Mouse (Mus musculus) erythroblast, embryonic 14.5 days (primary cell): ENCODE results near the gene Dnah3. TPM values are rescaled to one million over a fixed set of nuclear protein-coding genes. Genes with fewer than 3 reads are reported as not detected.

Source experiments
- H3K27me3 ChIP-seq: 2 replicates; pipeline ENCODE4 v1.6.1; 2012; ENCODE audit warnings: inconsistent platforms; ENCODE audit not compliant: control insufficient read depth
- H3K36me3 ChIP-seq: 2 replicates; pipeline ENCODE4 v1.6.1; 2012; ENCODE audit warnings: mild to moderate bottlenecking, inconsistent platforms; ENCODE audit not compliant: control insufficient read depth
- H3K4me1 ChIP-seq: 2 replicates; pipeline ENCODE4 v1.6.1; 2012; ENCODE audit warnings: inconsistent platforms; ENCODE audit not compliant: control insufficient read depth
- H3K4me3 ChIP-seq: replicated peaks from 2 replicates; pipeline ENCODE3; 2012; ENCODE audit warnings: moderate library complexity, mild to moderate bottlenecking, inconsistent platforms
- H3K9me3 ChIP-seq: 2 replicates; pipeline ENCODE4 v1.6.1; 2012; ENCODE audit warnings: low read length, inconsistent platforms, mixed read lengths; ENCODE audit not compliant: control insufficient read depth
- GATA1 ChIP-seq: IDR thresholded peaks from 2 replicates; pipeline ENCODE4 v1.6.1; 2012; ENCODE audit warnings: low read length, inconsistent platforms, mixed read lengths
- TAL1 ChIP-seq: IDR thresholded peaks from 3 replicates; pipeline ENCODE4 v1.6.1; 2012; ENCODE audit warnings: low read length, inconsistent platforms, mixed read lengths
- polyA plus RNA-seq: library from polyadenylated mRNA; stranded (reverse); fragments of >175 nt; gene quantifications from 2 replicates; pipeline ENCODE4 v1.2.3, GENCODE M21; 2012

The Dnah3 gene
- polyA plus RNA-seq, 1 experiment: 0.02 TPM

- Histone ChIP-seq H3K36me3 (no peaks in the 10 kb centered on the region), H3K4me1 (peaks cover 34% of the 10 kb centered on the region), H3K4me3 (no peak overlapping the region), H3K9me3 (no peaks in the 10 kb centered on the region), H3K27me3 (no peaks in the 10 kb centered on the region)
- TF ChIP-seq TAL1 (no peak), GATA1 (no peak)
These were observed 197.5 kb downstream of the Dnah3 start for GRCm38 (mm10) chr7:119897521-119898109.

GRCm38 (mm10) chr7:119895639-119896512 is 199.2 kb downstream of the Dnah3 start, which contains the start of the genes Lyrm1 and Dcun1d3:
Lyrm1 (plus strand) TSS chr7:119895861.
Dcun1d3 (minus strand) TSS chr7:119896298.
- no peaks in the 10 kb centered on the region for H3K9me3 ChIP-seq
- TF ChIP-seq TAL1 (no peak), GATA1 (no peak)
- H3K27me3 ChIP-seq: no peaks in the 10 kb centered on the region
- peaks cover 38% of the 10 kb centered on the region for H3K4me1 ChIP-seq
- H3K36me3 ChIP-seq: no peaks in the 10 kb centered on the region
- H3K4me3 ChIP-seq: peak within 1 kb of the TSS; percentile 77

DNA sequence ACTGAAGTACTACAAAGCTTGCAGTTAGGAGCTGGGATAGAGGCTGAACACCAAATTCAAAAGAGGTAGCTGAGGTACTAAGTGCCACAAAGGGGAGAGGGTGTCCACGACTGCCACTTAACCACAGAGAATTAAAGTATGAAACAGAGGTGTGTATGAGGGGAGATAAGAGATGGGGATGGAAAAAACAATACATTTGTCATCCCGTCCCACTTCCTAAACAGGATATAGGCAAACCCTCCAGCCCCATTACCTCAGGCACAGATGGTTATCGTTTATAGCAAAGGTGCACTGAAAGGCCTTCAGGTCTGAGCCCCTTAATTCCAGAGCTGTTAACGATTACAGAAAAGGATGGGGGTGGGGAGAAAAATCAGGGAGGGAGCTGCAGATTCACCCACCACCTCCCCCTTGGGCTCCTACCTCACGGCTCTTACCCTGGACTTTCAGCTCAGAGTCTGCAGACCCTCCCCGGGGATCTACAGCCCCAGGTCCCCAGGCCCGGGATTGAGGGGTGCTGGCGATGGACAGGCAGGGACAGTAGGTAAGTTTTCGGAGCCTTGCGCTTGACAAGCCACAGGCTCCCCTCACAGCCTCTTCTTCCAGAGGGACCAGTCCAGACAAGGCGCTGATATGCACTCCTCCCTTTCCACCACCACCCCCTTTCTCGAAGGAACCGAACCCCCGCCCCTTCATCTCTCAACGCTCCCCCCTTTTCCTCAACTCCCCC is 200.1 kb downstream of the Dnah3 start:
- TF ChIP-seq TAL1 (no peak), GATA1 (no peak)
- no peaks in the 10 kb centered on the region for H3K9me3 ChIP-seq
- no peaks in the 10 kb centered on the region for H3K27me3 ChIP-seq
- peak overlapping the region; percentile 77 for H3K4me3 ChIP-seq
- peaks cover 38% of the 10 kb centered on the region for H3K4me1 ChIP-seq
- no peaks in the 10 kb centered on the region for H3K36me3 ChIP-seq

- Histone ChIP-seq H3K4me1 (peaks cover 36% of the 10 kb centered on the region), H3K4me3 (no peak overlapping the region), H3K9me3 (no peaks in the 10 kb centered on the region), H3K36me3 (no peaks in the 10 kb centered on the region), H3K27me3 (no peaks in the 10 kb centered on the region)
- no peak for TF ChIP-seq TAL1
- TF ChIP-seq GATA1: no peak
These were observed 202.3 kb downstream of the Dnah3 start for GRCm38 (mm10) chr7:119892742-119893141.

- Histone ChIP-seq H3K4me3 (no peak overlapping the region), H3K4me1 (peaks cover 30% of the 10 kb centered on the region), H3K9me3 (no peaks in the 10 kb centered on the region), H3K27me3 (no peaks in the 10 kb centered on the region), H3K36me3 (no peaks in the 10 kb centered on the region)
- no peak for TF ChIP-seq TAL1
- no peak for TF ChIP-seq GATA1
These were observed 202.9 kb downstream of the Dnah3 start for GRCm38 (mm10) chr7:119892198-119892597.

- Histone ChIP-seq H3K4me3 (no peak overlapping the region), H3K9me3 (no peaks in the 10 kb centered on the region), H3K4me1 (peaks cover 6% of the 10 kb centered on the region; the same call in 1 of the 2 replicates), H3K27me3 (no peaks in the 10 kb centered on the region), H3K36me3 (no peaks in the 10 kb centered on the region)
- no peak for TF ChIP-seq TAL1
- no peak for TF ChIP-seq GATA1
These were observed 207.2 kb downstream of the Dnah3 start for GRCm38 (mm10) chr7:119887887-119888286.

DNA sequence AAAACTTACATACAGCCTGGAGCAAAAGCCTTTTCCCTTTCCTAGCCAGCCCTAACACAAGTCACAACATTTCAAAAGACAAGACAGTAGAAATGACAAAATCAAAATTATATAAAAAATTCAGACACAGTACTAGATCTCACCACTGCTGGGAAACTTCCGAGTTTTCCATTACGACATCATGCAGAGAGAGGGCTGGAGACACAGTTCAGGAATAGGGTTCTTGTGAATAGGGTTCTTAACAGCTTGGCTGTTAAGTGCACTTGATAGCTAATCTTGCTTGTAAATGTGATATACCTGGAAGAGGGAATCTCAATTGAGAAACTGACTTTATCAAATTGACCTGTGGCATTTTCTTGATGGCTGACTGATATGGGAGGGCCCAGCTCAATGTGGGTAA is 213.9 kb downstream of the Dnah3 start:
- no peaks in the 10 kb centered on the region; the same call in 1 of the 2 replicates for H3K36me3 ChIP-seq
- no peaks in the 10 kb centered on the region for H3K4me1 ChIP-seq
- H3K27me3 ChIP-seq: no peaks in the 10 kb centered on the region
- TF ChIP-seq GATA1 (no peak), TAL1 (no peak)
- H3K9me3 ChIP-seq: no peaks in the 10 kb centered on the region
- no peak overlapping the region for H3K4me3 ChIP-seq

GRCm38 (mm10) chr7:119880345-119880744 is 214.7 kb downstream of the Dnah3 start:
- Histone ChIP-seq H3K27me3 (no peaks in the 10 kb centered on the region), H3K9me3 (no peaks in the 10 kb centered on the region), H3K4me1 (no peaks in the 10 kb centered on the region), H3K4me3 (no peak overlapping the region), H3K36me3 (no peaks in the 10 kb centered on the region; the same call in 1 of the 2 replicates)
- no peak for TF ChIP-seq TAL1
- TF ChIP-seq GATA1: no peak

DNA sequence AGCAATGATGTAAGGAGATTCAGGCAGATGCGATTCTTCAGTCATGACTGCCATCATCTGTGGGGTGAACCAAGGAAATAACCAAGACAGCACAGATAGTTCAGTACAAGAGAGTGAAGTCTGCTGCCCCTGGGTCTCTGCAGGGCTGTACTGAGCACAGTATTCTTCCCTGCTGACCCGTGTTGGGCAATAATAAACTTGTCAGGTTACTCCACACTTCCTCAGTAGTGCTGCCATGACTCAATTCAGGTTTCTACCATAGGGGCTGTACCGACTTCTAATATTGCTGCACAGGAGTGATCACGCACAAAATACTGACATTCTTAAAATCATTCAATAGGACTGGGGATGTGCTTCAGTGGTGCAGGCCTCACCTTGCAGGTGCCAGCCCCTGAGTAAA is 215.9 kb downstream of the Dnah3 start:
- TF ChIP-seq TAL1: no peak
- TF ChIP-seq GATA1: no peak
- no peaks in the 10 kb centered on the region for H3K27me3 ChIP-seq
- H3K9me3 ChIP-seq: no peaks in the 10 kb centered on the region
- H3K36me3 ChIP-seq: no peaks in the 10 kb centered on the region; the same call in 1 of the 2 replicates
- H3K4me3 ChIP-seq: no peak overlapping the region
- H3K4me1 ChIP-seq: no peaks in the 10 kb centered on the region
